15 mouse cellular contexts compared by ENCODE assay signal in genomic region chr2:109983435-109983834, GRCm38 (mm10).
"Had no signal": no experiment of that assay in that cellular context is flagged by ENCODE, and none has a peak within 500 bp of the region (broad histone marks: within the 10 kb centered on the region; RNA-seq: fewer than 3 reads in every experiment).

No protein-coding gene starts in this region.

- H3K4me3 ChIP-seq: hindbrain, embryonic 12.5 days; left cerebral cortex, adult 2 months; limb, embryonic 10.5 days; liver, embryonic 15.5 days; lung, embryonic 15.5 days; midbrain, embryonic 12.5 days; neural tube, embryonic 13.5 days had no signal

- H3K4me2 ChIP-seq: hindbrain, embryonic 12.5 days; liver, embryonic 15.5 days; lung, embryonic 15.5 days; midbrain, embryonic 12.5 days; neural tube, embryonic 13.5 days had no signal

- ATAC-seq: hindbrain, embryonic 16.5 days; inflammation-experienced regulatory T-cells, adult 6 months; midbrain, embryonic 16.5 days had no signal

- H3K9ac ChIP-seq: hindbrain, embryonic 12.5 days; liver, embryonic 15.5 days; lung, embryonic 15.5 days; midbrain, embryonic 12.5 days; neural tube, embryonic 13.5 days had no signal

- DNase-seq: lung, postnatal 14 days; retina, postnatal 1 day; thymus, adult 2 months; thymus, postnatal 36 days had no signal

- H3K4me1 ChIP-seq: lung, embryonic 15.5 days had no signal

- H3K36me3 ChIP-seq: hindbrain, embryonic 12.5 days; liver, embryonic 15.5 days; lung, embryonic 15.5 days; midbrain, embryonic 12.5 days; neural tube, embryonic 13.5 days had no signal

- H3K27me3 ChIP-seq: hindbrain, embryonic 12.5 days; liver, embryonic 15.5 days; midbrain, embryonic 12.5 days; neural tube, embryonic 13.5 days had no signal

- H3K27ac ChIP-seq: hindbrain, embryonic 12.5 days; left cerebral cortex, adult 2 months; limb, embryonic 10.5 days; liver, embryonic 15.5 days; lung, embryonic 15.5 days; macrophage; midbrain, embryonic 12.5 days; neural tube, embryonic 13.5 days had no signal

- H3K9me3 ChIP-seq: hindbrain, embryonic 12.5 days; limb, embryonic 10.5 days; liver, embryonic 15.5 days; lung, embryonic 15.5 days; midbrain, embryonic 12.5 days; neural tube, embryonic 13.5 days had no signal
